Mouse (Mus musculus): ENCODE measurements around the gene Isoc2b.

DNA sequence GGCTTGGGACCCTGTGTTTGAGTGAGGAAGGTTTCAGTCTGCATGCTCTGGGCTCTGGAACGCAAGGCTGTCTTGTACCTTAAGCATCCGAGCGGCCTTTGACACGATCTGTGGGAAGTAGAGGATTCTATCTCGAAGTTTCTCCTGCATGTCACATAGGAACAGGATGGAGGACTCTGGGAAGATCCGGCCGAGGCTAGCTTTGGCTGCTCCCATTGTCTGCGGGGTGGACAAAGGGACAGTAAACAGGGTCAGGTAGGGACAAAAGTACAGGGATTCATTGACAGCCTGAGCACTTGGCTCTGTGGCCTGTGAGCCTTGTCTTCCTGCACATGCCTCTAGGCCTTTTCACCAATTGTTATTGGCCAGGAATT, 18.8 kb downstream of the Isoc2b start:
- TF ChIP-seq CTCF (IDR thresholded peaks at IDR 0.05; ENCODE audit: low read depth) (no peak), EP300 (IDR thresholded peaks at IDR 0.05; ENCODE audit: low read depth) (no peak)
